Mouse (Mus musculus): ENCODE measurements at regions not wholly inside any gene's neighbourhood (a gene's known extent, or its start where the extent isn't known, plus 50 kb on each side); places are given as distances from the start of the nearest gene placed in this dataset.

GRCm38 (mm10) chr13:44113043-44113442 is 328.5 kb downstream of the Cd83 start:
- TF ChIP-seq CTCF (IDR thresholded peaks at IDR 0.05; ENCODE audit: borderline replicate concordance, extremely low read depth, insufficient read depth, insufficient read length) = no peak
- TF ChIP-seq POLR2A (IDR thresholded peaks at IDR 0.05; ENCODE audit: borderline replicate concordance, extremely low read depth, insufficient read depth, insufficient read length, poor library complexity, severe bottlenecking) = no peak

Data from brain, embryonic 14.5 days (tissue).